Mouse (Mus musculus) liver, embryonic 13.5 days (tissue): Measurements from ENCODE around the gene Bicc1. TPM values are rescaled to one million over a fixed set of nuclear protein-coding genes. Genes with fewer than 3 reads are reported as not detected.

ENCODE experiments used
- ATAC-seq: fragments of 200-750 bp; cut with Nextera tagmentation; 2 replicates; pipeline ENCODE4 v1.8.0; 2017; ENCODE audit warnings: low read depth, mild to moderate bottlenecking, moderate number of reproducible peaks, moderate library complexity
- DNase-seq: peaks from one replicate; pipeline ENCODE4 v3.0.0; 2022
- H3K27ac ChIP-seq: fragments of 300-500 bp; sonication (generic); 2 replicates; pipeline ENCODE4 v1.5.1; 2015; ENCODE audit warnings: moderate library complexity, mild to moderate bottlenecking, inconsistent platforms
- H3K27me3 ChIP-seq: fragments of 300-500 bp; sonication (generic); 2 replicates; pipeline ENCODE4 v1.6.1; 2015; ENCODE audit warnings: mild to moderate bottlenecking, inconsistent platforms
- H3K36me3 ChIP-seq: fragments of 300-500 bp; sonication (generic); 2 replicates; pipeline ENCODE4 v1.6.1; 2015; ENCODE audit warnings: mild to moderate bottlenecking, inconsistent platforms
- H3K4me1 ChIP-seq: fragments of 300-500 bp; sonication (generic); replicated peaks from 2 replicates; pipeline ENCODE4 v1.6.1; 2015; ENCODE audit warnings: inconsistent platforms
- H3K4me2 ChIP-seq: fragments of 300-500 bp; sonication (generic); 2 replicates; pipeline ENCODE4 v1.6.1; 2015; ENCODE audit warnings: inconsistent platforms, mild to moderate bottlenecking, moderate library complexity
- H3K4me3 ChIP-seq: fragments of 300-500 bp; sonication (generic); replicated peaks from 2 replicates; pipeline ENCODE4 v1.5.1; 2015; ENCODE audit warnings: mild to moderate bottlenecking, inconsistent platforms
- H3K9ac ChIP-seq: fragments of 300-500 bp; sonication (generic); 2 replicates; pipeline ENCODE4 v1.6.1; 2015; ENCODE audit warnings: mild to moderate bottlenecking, inconsistent platforms
- H3K9me3 ChIP-seq: fragments of 300-500 bp; sonication (generic); replicated peaks from 2 replicates; pipeline ENCODE4 v1.6.1; 2016; ENCODE audit warnings: inconsistent platforms
- WGBS: fragments of 180-500 bp; shearing (Covaris S2); methylation state at CpG from one replicate; pipeline ENCODE4 v1.1.7; 2015; ENCODE audit not compliant: insufficient replicate concordance; 5-methylcytosine and 5-hydroxymethylcytosine counted together
- polyA plus RNA-seq: library from polyadenylated mRNA; unstranded; fragments of >200 nt; fragmentation: Nextera tagmentation; extraction: Ambion mirVana; gene quantifications from 2 replicates; pipeline ENCODE4 v1.2.1, GENCODE M21; 2015

Gene Bicc1
- polyA plus RNA-seq, 1 experiment from 2014 or later: 2.6 TPM

DNA sequence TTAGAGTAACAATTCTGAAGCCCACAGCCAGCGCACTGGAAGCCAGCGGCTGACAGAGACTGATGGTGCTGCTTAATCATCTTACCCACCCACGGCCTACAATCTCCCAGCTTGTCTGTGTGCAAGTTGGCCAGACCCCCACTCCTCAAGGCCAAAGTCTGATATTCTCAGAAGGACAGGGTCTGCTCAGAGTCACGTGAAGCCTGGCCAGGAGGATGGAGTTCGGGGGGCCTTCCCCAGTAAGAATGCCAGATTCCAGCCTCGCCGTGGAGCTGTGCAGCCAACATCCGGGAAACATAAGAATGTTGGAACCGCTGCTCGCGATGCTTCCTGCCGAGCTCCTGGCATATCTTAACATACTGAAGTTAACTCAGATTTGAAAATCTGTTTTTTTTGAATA is 219.7 kb downstream of the Bicc1 start:
- Histone ChIP-seq H3K9me3 (peaks cover 14% of the 10 kb centered on the region; the same call in 1 of the 2 replicates), H3K36me3 (peaks cover 16% of the 10 kb centered on the region), H3K4me3 (no peak overlapping the region), H3K27ac (no peak overlapping the region), H3K4me1 (no peaks in the 10 kb centered on the region), H3K4me2 (no peak overlapping the region), H3K9ac (no peak overlapping the region), H3K27me3 (no peaks in the 10 kb centered on the region)
- no peak for DNase-seq
- no peak for ATAC-seq
- WGBS: 69% methylated on average over 12 of the region's 12 CpGs

- ATAC-seq (no peak), DNase-seq (no peak)
- no peak overlapping the region for H3K9ac ChIP-seq
- no peaks in the 10 kb centered on the region for H3K4me1 ChIP-seq
- no peak overlapping the region for H3K4me3 ChIP-seq
- no peak overlapping the region for H3K27ac ChIP-seq
- H3K9me3 ChIP-seq: peaks cover 11% of the 10 kb centered on the region
- no peak overlapping the region for H3K4me2 ChIP-seq
- peaks cover 16% of the 10 kb centered on the region for H3K36me3 ChIP-seq
- WGBS: 64% methylated on average over 6 of the region's 6 CpGs
- no peaks in the 10 kb centered on the region for H3K27me3 ChIP-seq
Measured at GRCm38 (mm10) chr10:70937450-70937849, 222.1 kb downstream of the Bicc1 start.

DNA sequence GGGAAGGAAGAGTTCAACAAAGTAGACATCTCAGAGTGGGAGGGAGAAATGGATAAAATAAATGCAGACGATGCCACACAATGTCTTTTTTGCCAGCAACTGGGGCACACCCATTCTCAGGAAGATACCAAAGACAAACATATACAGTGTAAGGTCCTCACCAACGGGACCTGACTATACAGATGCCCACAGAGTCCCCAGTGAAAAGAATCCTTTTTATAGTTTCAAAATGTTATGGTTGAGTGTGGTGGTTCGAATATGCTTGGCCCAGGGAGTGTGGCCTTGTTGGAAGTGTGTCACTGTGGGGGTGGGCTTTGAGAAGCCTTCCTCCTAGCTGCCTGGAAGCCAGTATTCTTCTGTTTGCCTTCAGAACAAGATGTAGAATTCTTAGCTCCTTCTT is 223.5 kb downstream of the Bicc1 start:
- ATAC-seq (no peak), DNase-seq (no peak)
- Histone ChIP-seq H3K4me2 (no peak overlapping the region), H3K36me3 (peaks cover 20% of the 10 kb centered on the region), H3K27me3 (no peaks in the 10 kb centered on the region), H3K9me3 (peaks cover 21% of the 10 kb centered on the region), H3K27ac (no peak overlapping the region), H3K4me3 (no peak overlapping the region), H3K4me1 (no peaks in the 10 kb centered on the region), H3K9ac (no peak overlapping the region)
- 51% methylated on average over 3 of the region's 3 CpGs for WGBS

DNA sequence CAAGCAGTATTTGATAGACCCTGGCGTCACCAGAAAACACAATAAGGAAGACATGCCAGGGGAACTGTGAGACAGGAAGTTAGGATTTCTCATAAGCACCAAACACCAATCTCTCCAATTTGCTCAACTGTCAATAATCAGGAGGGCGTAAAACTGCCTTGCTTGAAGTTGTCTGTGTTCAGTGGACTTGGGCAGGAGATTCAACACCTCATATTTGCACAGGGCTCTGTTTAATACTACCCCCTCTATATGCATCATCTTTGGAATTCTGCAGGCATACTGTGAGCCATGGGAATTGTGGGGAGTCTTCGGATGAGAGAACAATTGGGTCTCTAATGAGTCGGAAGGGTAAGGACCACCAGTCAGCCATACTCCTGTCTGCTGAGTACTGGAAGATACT is 233.4 kb downstream of the Bicc1 start:
- Histone ChIP-seq H3K9me3 (peaks cover 3% of the 10 kb centered on the region; the same call in 1 of the 2 replicates), H3K27me3 (no peaks in the 10 kb centered on the region), H3K4me2 (no peak overlapping the region), H3K36me3 (peaks cover 8% of the 10 kb centered on the region; the same call in 1 of the 2 replicates), H3K4me3 (no peak overlapping the region), H3K27ac (no peak overlapping the region), H3K4me1 (no peaks in the 10 kb centered on the region), H3K9ac (no peak overlapping the region)
- ATAC-seq (no peak), DNase-seq (no peak)
- 65% methylated on average over 4 of the region's 4 CpGs for WGBS

- DNase-seq (no peak), ATAC-seq (no peak)
- Histone ChIP-seq H3K36me3 (no peaks in the 10 kb centered on the region), H3K4me2 (no peak overlapping the region), H3K27ac (no peak overlapping the region), H3K9me3 (no peaks in the 10 kb centered on the region; the same call in 1 of the 2 replicates), H3K27me3 (no peaks in the 10 kb centered on the region), H3K4me1 (no peaks in the 10 kb centered on the region), H3K9ac (no peak overlapping the region), H3K4me3 (no peak overlapping the region)
- WGBS: 63% methylated on average over 3 of the region's 3 CpGs
Measured at GRCm38 (mm10) chr10:70924348-70924747, 235.2 kb downstream of the Bicc1 start.

GRCm38 (mm10) chr10:70923936-70924335 is 235.6 kb downstream of the Bicc1 start:
- no peak overlapping the region for H3K9ac ChIP-seq
- ATAC-seq (no peak), DNase-seq (no peak)
- WGBS: 66% methylated on average over 3 of the region's 3 CpGs
- no peak overlapping the region for H3K4me2 ChIP-seq
- no peaks in the 10 kb centered on the region for H3K36me3 ChIP-seq
- no peak overlapping the region for H3K4me3 ChIP-seq
- H3K27ac ChIP-seq: no peak overlapping the region
- H3K4me1 ChIP-seq: no peaks in the 10 kb centered on the region
- no peaks in the 10 kb centered on the region for H3K27me3 ChIP-seq
- H3K9me3 ChIP-seq: no peaks in the 10 kb centered on the region; the same call in 1 of the 2 replicates

GRCm38 (mm10) chr10:70921481-70921880 is 238.0 kb downstream of the Bicc1 start:
- Histone ChIP-seq H3K9me3 (no peaks in the 10 kb centered on the region; the same call in 1 of the 2 replicates), H3K36me3 (no peaks in the 10 kb centered on the region), H3K4me3 (no peak overlapping the region), H3K27ac (no peak overlapping the region), H3K27me3 (no peaks in the 10 kb centered on the region), H3K4me2 (no peak overlapping the region), H3K9ac (no peak overlapping the region), H3K4me1 (no peaks in the 10 kb centered on the region)
- WGBS: 64% methylated on average over 6 of the region's 6 CpGs
- ATAC-seq (no peak), DNase-seq (no peak)

DNA sequence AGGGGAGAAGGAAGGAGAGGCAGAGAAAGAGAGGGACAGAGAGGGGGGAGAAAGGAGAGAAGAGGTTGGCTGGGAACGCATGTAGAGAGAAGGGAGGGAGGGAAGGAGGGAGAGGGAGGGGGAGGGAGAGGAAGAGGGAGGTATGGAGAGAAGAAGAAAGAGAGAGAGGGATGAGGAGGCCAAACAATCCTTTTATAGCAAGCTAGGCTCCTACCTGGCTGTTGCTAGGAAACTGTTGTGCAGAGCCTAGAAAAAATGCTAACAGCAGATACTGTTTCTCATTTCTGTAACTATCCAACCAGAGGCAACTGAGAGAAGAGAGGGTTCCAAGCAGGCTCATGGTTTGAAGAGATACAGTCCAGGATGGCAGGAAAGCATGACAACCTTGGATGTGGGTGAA is 239.6 kb downstream of the Bicc1 start:
- 57% methylated on average over 1 of the region's 1 CpGs for WGBS
- H3K27me3 ChIP-seq: no peaks in the 10 kb centered on the region
- no peak overlapping the region for H3K27ac ChIP-seq
- no peak overlapping the region for H3K9ac ChIP-seq
- H3K9me3 ChIP-seq: peaks cover 12% of the 10 kb centered on the region
- no peaks in the 10 kb centered on the region for H3K36me3 ChIP-seq
- H3K4me2 ChIP-seq: no peak overlapping the region
- no peaks in the 10 kb centered on the region for H3K4me1 ChIP-seq
- no peak for DNase-seq
- no peak for ATAC-seq
- no peak overlapping the region for H3K4me3 ChIP-seq

DNA sequence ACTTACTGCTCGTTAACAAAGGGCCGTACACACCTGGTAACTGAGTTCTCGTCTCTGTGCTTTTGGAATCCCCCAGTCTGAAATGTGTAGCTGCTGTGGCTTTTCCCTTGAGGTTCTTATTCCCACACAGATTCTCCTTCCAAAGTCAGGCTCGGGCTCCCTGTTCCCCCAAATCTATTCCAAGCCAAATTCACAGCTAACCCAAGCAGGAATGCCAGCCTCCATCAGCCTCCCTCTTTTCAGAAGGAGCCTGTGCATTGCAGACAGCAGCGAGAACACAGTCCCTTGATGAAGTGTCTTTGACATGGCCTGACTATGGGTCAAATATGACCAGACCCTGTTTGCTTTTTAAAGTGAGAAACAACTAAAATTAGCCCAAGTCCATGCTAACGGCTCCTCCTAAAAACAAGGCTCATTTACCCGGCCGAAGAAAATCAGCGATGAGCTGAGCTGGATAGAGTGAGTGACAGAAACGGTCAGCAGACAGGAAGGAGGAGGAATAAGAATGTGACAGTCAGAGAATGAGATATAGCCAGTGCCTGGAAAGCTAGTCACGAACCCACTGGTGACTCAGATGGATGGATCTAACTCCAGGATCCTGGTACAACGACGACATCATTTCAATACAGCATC is 240.4 kb downstream of the Bicc1 start:
- H3K4me2 ChIP-seq: no peak overlapping the region
- no peak overlapping the region for H3K9ac ChIP-seq
- H3K27me3 ChIP-seq: no peaks in the 10 kb centered on the region
- 59% methylated on average over 13 of the region's 13 CpGs for WGBS
- no peak overlapping the region for H3K27ac ChIP-seq
- no peaks in the 10 kb centered on the region for H3K36me3 ChIP-seq
- ATAC-seq: no peak
- no peak overlapping the region for H3K4me3 ChIP-seq
- DNase-seq: no peak
- H3K9me3 ChIP-seq: peaks cover 12% of the 10 kb centered on the region
- no peaks in the 10 kb centered on the region for H3K4me1 ChIP-seq

GRCm38 (mm10) chr10:70916697-70917096 is 242.8 kb downstream of the Bicc1 start:
- Histone ChIP-seq H3K4me1 (no peaks in the 10 kb centered on the region), H3K4me3 (no peak overlapping the region), H3K9me3 (peaks cover 12% of the 10 kb centered on the region), H3K4me2 (no peak overlapping the region), H3K9ac (no peak overlapping the region), H3K36me3 (no peaks in the 10 kb centered on the region), H3K27ac (no peak overlapping the region), H3K27me3 (no peaks in the 10 kb centered on the region)
- ATAC-seq (no peak), DNase-seq (no peak)
- WGBS: 81% methylated on average over 6 of the region's 6 CpGs

DNA sequence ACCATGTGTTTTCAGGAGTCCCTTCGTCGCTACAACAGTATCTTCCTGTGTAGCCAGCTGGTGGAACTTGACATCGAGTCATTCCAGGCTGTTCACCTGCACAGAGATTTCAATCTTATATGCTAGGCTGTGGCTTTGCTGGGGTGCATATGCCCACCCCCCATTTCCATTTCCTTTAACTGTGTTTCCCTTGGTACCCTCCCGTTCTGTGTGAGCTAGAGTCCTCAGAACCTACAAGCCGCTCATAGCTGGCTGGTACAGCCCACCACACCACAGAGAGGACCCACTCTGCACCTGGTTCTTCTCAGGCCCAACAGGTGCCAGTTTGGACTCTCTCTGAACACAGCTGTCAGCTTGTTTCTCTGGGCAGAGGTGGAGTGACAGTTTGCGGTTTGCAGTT is 244.4 kb downstream of the Bicc1 start:
- no peak overlapping the region for H3K4me3 ChIP-seq
- no peak overlapping the region for H3K4me2 ChIP-seq
- ATAC-seq: no peak
- H3K27me3 ChIP-seq: no peaks in the 10 kb centered on the region
- H3K4me1 ChIP-seq: no peaks in the 10 kb centered on the region
- H3K9ac ChIP-seq: no peak overlapping the region
- H3K27ac ChIP-seq: no peak overlapping the region
- H3K9me3 ChIP-seq: peaks cover 12% of the 10 kb centered on the region
- DNase-seq: no peak
- WGBS: 71% methylated on average over 6 of the region's 6 CpGs
- H3K36me3 ChIP-seq: no peaks in the 10 kb centered on the region

GRCm38 (mm10) chr10:70903936-70904335 is 255.6 kb downstream of the Bicc1 start:
- Histone ChIP-seq H3K9ac (no peak overlapping the region), H3K4me3 (no peak overlapping the region), H3K27me3 (no peaks in the 10 kb centered on the region), H3K27ac (no peak overlapping the region), H3K4me1 (no peaks in the 10 kb centered on the region), H3K36me3 (no peaks in the 10 kb centered on the region), H3K4me2 (no peak overlapping the region), H3K9me3 (no peaks in the 10 kb centered on the region; the same call in 1 of the 2 replicates)
- WGBS: 57% methylated on average over 7 of the region's 7 CpGs
- ATAC-seq (no peak), DNase-seq (no peak)
